Mouse (Mus musculus) kidney, adult 8-10 months (tissue): Measurements from ENCODE around the gene Abca13.

Experiments used
- DNase-seq, 2 experiments: peaks; one replicate each; pipeline ENCODE4 v3.0.0; 2022

Gene Abca13

DNA sequence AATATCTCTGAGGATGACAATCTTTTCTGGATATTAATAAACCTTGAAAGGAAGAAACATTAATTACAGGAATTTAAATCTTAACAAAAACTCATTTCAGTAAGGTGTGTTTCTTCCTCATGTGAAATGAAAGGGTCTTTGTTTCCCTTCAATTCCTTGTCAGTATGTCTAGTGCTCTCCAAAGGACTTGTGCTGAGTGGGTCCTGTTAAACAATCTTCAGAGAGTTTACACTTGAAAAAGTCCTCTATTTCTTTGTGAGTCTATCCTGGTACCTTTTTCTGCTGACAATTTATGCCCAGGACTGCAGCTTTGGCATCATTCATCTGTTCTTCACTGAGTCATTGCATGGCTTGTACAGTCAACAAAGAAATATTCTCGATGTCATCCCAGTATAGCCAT lies 539.6 kb downstream of the Abca13 start:
- DNase-seq: no peak
